ENCODE assay signal across 16 mouse cellular contexts in genomic region chr11:30752956-30753355, GRCm38 (mm10).
"Had no signal": no experiment of that assay in that cellular context is flagged by ENCODE, and none has a peak within 500 bp of the region (broad histone marks: within the 10 kb centered on the region; RNA-seq: fewer than 3 reads in every experiment).

No protein-coding gene starts in this region.

- H3K4me3 ChIP-seq: lung, embryonic 15.5 days; midbrain, embryonic 10.5 days; midbrain, embryonic 12.5 days; neural tube, embryonic 12.5 days; stomach, embryonic 15.5 days had no signal

- H3K27ac ChIP-seq: lung, embryonic 15.5 days; midbrain, embryonic 10.5 days; midbrain, embryonic 12.5 days; neural tube, embryonic 12.5 days; stomach, embryonic 15.5 days; stomach, postnatal 0 days had no signal

- H3K9me3 ChIP-seq: lung, embryonic 15.5 days; midbrain, embryonic 10.5 days; midbrain, embryonic 12.5 days; neural tube, embryonic 12.5 days; stomach, embryonic 15.5 days had no signal

- H3K36me3 ChIP-seq: lung, embryonic 15.5 days; midbrain, embryonic 10.5 days; midbrain, embryonic 12.5 days; neural tube, embryonic 12.5 days; stomach, embryonic 15.5 days had no signal

- ATAC-seq: liver, postnatal 0 days; lung, postnatal 0 days; midbrain, embryonic 16.5 days had no signal

- DNase-seq: liver, postnatal 0 days; lung, adult 2 months; lung, postnatal 4 days; midbrain, embryonic 14.5 days; right cerebral cortex, postnatal 14 days; thymus, adult 2 months; thymus, postnatal 25 days; thymus, postnatal 4 days had no signal

- H3K4me1 ChIP-seq: lung, embryonic 15.5 days; neural tube, embryonic 12.5 days had no signal

- H3K27me3 ChIP-seq: neural tube, embryonic 12.5 days; stomach, embryonic 15.5 days had no signal

- H3K4me2 ChIP-seq: lung, embryonic 15.5 days; midbrain, embryonic 12.5 days; neural tube, embryonic 12.5 days; stomach, embryonic 15.5 days had no signal

- H3K9ac ChIP-seq: liver, postnatal 0 days; lung, embryonic 15.5 days; midbrain, embryonic 12.5 days; neural tube, embryonic 12.5 days; stomach, embryonic 15.5 days had no signal
